Mouse (Mus musculus) G1E (cell line): ENCODE measurements around the gene Sh3pxd2b. TPM values are rescaled to one million over a fixed set of nuclear protein-coding genes. Genes with fewer than 3 reads are reported as not detected.

Source experiments
- ATAC-seq: 2 replicates; pipeline ENCODE4 v1.8.0; 2016; ENCODE audit warnings: mild to moderate bottlenecking; ENCODE audit not compliant: insufficient number of reproducible peaks, poor library complexity, low FRiP score, severe bottlenecking; ENCODE audit errors: extremely low read depth
- DNase-seq: peaks from one replicate; pipeline ENCODE4 v3.0.0; 2012; ENCODE audit warnings: low spot score
- H3K27me3 ChIP-seq: 2 replicates; pipeline ENCODE4 v1.6.1; 2012; ENCODE audit warnings: mild to moderate bottlenecking, low read length, inconsistent platforms; ENCODE audit not compliant: insufficient read depth
- H3K36me3 ChIP-seq: replicated peaks from 2 replicates; pipeline ENCODE3; 2012; ENCODE audit warnings: mild to moderate bottlenecking, inconsistent platforms
- H3K4me1 ChIP-seq: 2 replicates; pipeline ENCODE4 v1.6.1; 2012; ENCODE audit warnings: low read depth, low read length, inconsistent platforms, mixed read lengths; ENCODE audit not compliant: insufficient read depth
- H3K4me3 ChIP-seq: 2 replicates; pipeline ENCODE4 v1.5.1; 2012; ENCODE audit warnings: low read depth, mild to moderate bottlenecking, inconsistent platforms, low read length, moderate library complexity, mixed read lengths
- H3K9me3 ChIP-seq: replicated peaks from 2 replicates; pipeline ENCODE4 v1.6.1; 2012; ENCODE audit warnings: inconsistent platforms
- CTCF ChIP-seq: IDR thresholded peaks from 2 replicates; pipeline ENCODE4 v1.5.1; 2012; ENCODE audit warnings: low read depth, low read length, inconsistent platforms, mixed read lengths
- GATA1 ChIP-seq: IDR thresholded peaks from 2 replicates; pipeline ENCODE4 v1.6.1; 2012; ENCODE audit warnings: borderline replicate concordance, low read length, inconsistent platforms, mixed read lengths
- GATA2 ChIP-seq: IDR thresholded peaks from 2 replicates; pipeline ENCODE4 v1.6.1; 2012; ENCODE audit warnings: low read depth, low read length, inconsistent platforms, borderline replicate concordance
- POLR2AphosphoS5 ChIP-seq: IDR thresholded peaks from 2 replicates; pipeline ENCODE4 v1.6.1; 2012; ENCODE audit warnings: low read depth, low read length, inconsistent platforms; ENCODE audit not compliant: insufficient replicate concordance
- TAL1 ChIP-seq: conservative IDR thresholded peaks from 2 replicates; pipeline ENCODE4 v1.6.1; 2012; ENCODE audit warnings: low read depth, low read length, inconsistent platforms, mixed read lengths
- polyA plus RNA-seq: library from polyadenylated mRNA; stranded (reverse); fragments of >175 nt; gene quantifications from 2 replicates; pipeline ENCODE4 v1.2.3, GENCODE M21; 2012
- total RNA-seq, 2 experiments: library from RNA; stranded (forward) in 1 of 2; stranded (reverse) in 1 of 2; fragments of 200-1000 nt in 1 of 2; fragments of >200 nt in 1 of 2; fragmentation: Nextera tagmentation in 1 of 2; gene quantifications; 2 replicates each; pipeline ENCODE4 v1.2.3; 2014 to 2017

Gene Sh3pxd2b
- total and polyA plus RNA-seq, 3 experiments: 0.16 TPM; not detected in 2

- TF ChIP-seq GATA2 (no peak), CTCF (peak; percentile 89)
- Histone ChIP-seq H3K4me3 (no peak overlapping the region), H3K9me3 (no peaks in the 10 kb centered on the region), H3K36me3 (no peaks in the 10 kb centered on the region), H3K27me3 (peaks cover 15% of the 10 kb centered on the region), H3K4me1 (peaks cover 2% of the 10 kb centered on the region; the same call in 1 of the 2 replicates)
- no peak for ATAC-seq
- DNase-seq: no peak
Observed at GRCm38 (mm10) chr11:32340476-32341473, 6.8 kb upstream of the Sh3pxd2b start.

GRCm38 (mm10) chr11:32342770-32343191, 4.8 kb upstream of the Sh3pxd2b start:
- Histone ChIP-seq H3K27me3 (peaks cover 29% of the 10 kb centered on the region), H3K9me3 (no peaks in the 10 kb centered on the region), H3K4me3 (no peak overlapping the region), H3K4me1 (peaks cover 3% of the 10 kb centered on the region; the same call in 1 of the 2 replicates), H3K36me3 (no peaks in the 10 kb centered on the region)
- DNase-seq (no peak), ATAC-seq (no peak)
- TF ChIP-seq GATA1 (no peak), CTCF (peak; percentile 32; the same call in 1 of the 2 replicates)

- no peak for TF ChIP-seq GATA2
- TF ChIP-seq GATA1: no peak
- TF ChIP-seq CTCF: no peak
- no peak for TF ChIP-seq TAL1
- no peak for TF ChIP-seq POLR2AphosphoS5
- ATAC-seq (no peak), DNase-seq (no peak)
- no peaks in the 10 kb centered on the region for H3K36me3 ChIP-seq
- no peaks in the 10 kb centered on the region for H3K9me3 ChIP-seq
- H3K4me1 ChIP-seq: peaks cover 4% of the 10 kb centered on the region; the same call in 1 of the 2 replicates
- H3K27me3 ChIP-seq: peaks cover 32% of the 10 kb centered on the region
- no peak overlapping the region for H3K4me3 ChIP-seq
Observed at GRCm38 (mm10) chr11:32343350-32343749, 4.3 kb upstream of the Sh3pxd2b start.

- peaks cover 24% of the 10 kb centered on the region for H3K27me3 ChIP-seq
Observed at GRCm38 (mm10) chr11:32345504-32346297, 1.9 kb upstream of the Sh3pxd2b start.

GRCm38 (mm10) chr11:32347264-32347606, 385 bp upstream of the Sh3pxd2b start:
- H3K4me3 ChIP-seq: no peak overlapping the region
- TF ChIP-seq CTCF (no peak), GATA1 (no peak)
- H3K9me3 ChIP-seq: no peaks in the 10 kb centered on the region
- DNase-seq (no peak), ATAC-seq (no peak)
- H3K4me1 ChIP-seq: peaks cover 4% of the 10 kb centered on the region; the same call in 1 of the 2 replicates
- H3K36me3 ChIP-seq: no peaks in the 10 kb centered on the region
- H3K27me3 ChIP-seq: peaks cover 27% of the 10 kb centered on the region

More at GRCm38 (mm10) chr11:32345504-32346297, 1.9 kb upstream of the Sh3pxd2b start:
- Histone ChIP-seq H3K9me3 (no peaks in the 10 kb centered on the region), H3K4me1 (peaks cover 4% of the 10 kb centered on the region; the same call in 1 of the 2 replicates), H3K4me3 (no peak overlapping the region), H3K36me3 (no peaks in the 10 kb centered on the region)
- no peak for TF ChIP-seq CTCF
- TF ChIP-seq POLR2AphosphoS5: no peak
- TF ChIP-seq GATA1: no peak
- no peak for TF ChIP-seq GATA2
- no peak for TF ChIP-seq TAL1
- no peak for ATAC-seq
- DNase-seq: no peak

GRCm38 (mm10) chr11:32348433-32349283, 1.0 kb downstream of the Sh3pxd2b start:
- no peak for TF ChIP-seq POLR2AphosphoS5
- Histone ChIP-seq H3K36me3 (no peaks in the 10 kb centered on the region), H3K4me3 (no peak overlapping the region), H3K4me1 (peaks cover 4% of the 10 kb centered on the region; the same call in 1 of the 2 replicates), H3K9me3 (no peaks in the 10 kb centered on the region), H3K27me3 (peaks cover 39% of the 10 kb centered on the region)
- DNase-seq: no peak
- no peak for ATAC-seq
